Mouse (Mus musculus): ENCODE measurements around the gene Zfand3. TPM values are rescaled to one million over a fixed set of nuclear protein-coding genes. Genes with fewer than 3 reads are reported as not detected.
A peak's percentile ranks its signal among the peaks of the same experiment; 100 is the strongest.

Gene Zfand3
- total and polyA plus RNA-seq, 2 experiments from 2014 or later, result 48.7 to 91.5 TPM

- Histone ChIP-seq H3K27ac (ENCODE audit: low read depth, low read length) (no peak overlapping the region), H3K36me3 (ENCODE audit: insufficient read depth) (no peaks in the 10 kb centered on the region), H3K9me3 (ENCODE audit: low read length) (no peaks in the 10 kb centered on the region), H3K4me2 (ENCODE audit: low read depth) (no peak overlapping the region), H3K9ac (no peak overlapping the region), H3K4me3 (ENCODE audit: low read depth, low read length) (no peak overlapping the region), H3K4me1 (ENCODE audit: insufficient read depth) (peaks cover 5% of the 10 kb centered on the region; the same call in 1 of the 2 replicates), H3K27me3 (ENCODE audit: insufficient read depth, low read length) (no peaks in the 10 kb centered on the region)
- TF ChIP-seq CTCF (IDR thresholded peaks at IDR 0.05; ENCODE audit: low read depth), result no peak
- 76% methylated on average over 4 of the region's 4 CpGs for WGBS
- no peak for ATAC-seq
- no peak for DNase-seq
Measured at GRCm38 (mm10) chr17:29994459-29994858, 10.1 kb upstream of the Zfand3 start.

- Histone ChIP-seq H3K36me3 (ENCODE audit: insufficient read depth) (no peaks in the 10 kb centered on the region), H3K4me2 (ENCODE audit: low read depth) (no peak overlapping the region), H3K9ac (no peak overlapping the region), H3K4me1 (ENCODE audit: insufficient read depth) (peaks cover 5% of the 10 kb centered on the region; the same call in 1 of the 2 replicates), H3K27ac (ENCODE audit: low read depth, low read length) (no peak overlapping the region), H3K27me3 (ENCODE audit: insufficient read depth, low read length) (no peaks in the 10 kb centered on the region), H3K4me3 (ENCODE audit: low read depth, low read length) (no peak overlapping the region), H3K9me3 (ENCODE audit: low read length) (no peaks in the 10 kb centered on the region)
- 91% methylated on average over 5 of the region's 5 CpGs for WGBS
- no peak for DNase-seq
- TF ChIP-seq CTCF (IDR thresholded peaks at IDR 0.05; ENCODE audit: low read depth), result no peak
- ATAC-seq, result no peak
Measured at GRCm38 (mm10) chr17:29995986-29996385, 8.5 kb upstream of the Zfand3 start.

DNA sequence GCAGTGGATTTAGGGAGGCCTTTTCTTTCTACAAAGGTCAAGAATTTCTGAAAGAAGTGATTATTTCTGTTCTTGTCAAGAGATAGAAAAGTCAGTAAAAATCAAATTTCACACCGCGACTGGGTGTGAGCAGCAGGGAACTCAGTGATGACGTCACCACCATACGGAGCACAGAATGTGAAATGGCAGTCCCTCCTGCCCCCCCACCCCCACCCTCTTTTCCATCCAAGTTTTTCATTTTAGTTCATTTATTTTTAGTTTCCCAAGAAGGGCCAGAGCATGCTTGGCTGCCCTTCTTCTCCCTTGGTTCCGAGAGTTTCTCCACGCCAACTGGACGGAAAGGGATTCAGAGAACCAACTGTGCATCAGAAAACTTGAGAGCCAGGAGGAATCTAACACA, 6.8 kb upstream of the Zfand3 start:
- 63% methylated on average over 7 of the region's 7 CpGs for WGBS

DNA sequence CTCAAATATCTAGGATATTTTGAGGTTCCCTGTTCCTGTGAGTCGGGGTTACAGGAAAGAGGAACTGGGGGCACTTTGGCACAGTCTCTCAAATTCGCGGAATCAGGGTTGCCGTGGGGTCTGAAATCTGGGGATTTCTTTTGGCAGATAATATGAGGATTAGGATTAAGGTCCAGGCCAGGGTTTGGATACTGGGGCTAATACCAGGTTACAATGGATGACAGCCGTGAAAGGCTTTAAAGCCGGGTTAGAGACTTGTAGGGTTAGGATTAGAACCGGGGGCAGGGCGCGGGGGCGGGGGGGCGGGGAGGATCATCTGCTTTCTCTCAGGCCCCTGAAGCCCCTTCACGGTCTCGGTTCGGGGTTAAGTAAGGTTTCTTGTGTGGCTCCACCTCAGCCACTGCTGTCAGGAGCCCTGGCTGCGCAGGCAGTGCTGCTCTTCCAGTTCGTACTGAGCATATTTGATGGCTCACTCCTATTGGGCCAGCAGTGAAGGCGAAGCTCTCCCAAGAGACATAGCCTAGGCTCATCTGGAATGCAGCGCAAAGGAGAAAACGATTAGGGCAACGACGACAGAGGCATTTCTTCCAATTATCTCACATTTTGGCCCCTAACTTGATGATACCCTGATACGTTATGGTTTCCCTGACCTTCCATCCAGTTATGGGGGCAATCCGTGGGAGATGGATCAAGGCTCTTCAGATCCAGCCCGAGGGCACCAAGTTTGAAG, 5.8 kb upstream of the Zfand3 start:
- Histone ChIP-seq H3K27ac (ENCODE audit: low read depth, low read length) (no peak overlapping the region), H3K4me1 (ENCODE audit: insufficient read depth) (peaks cover 5% of the 10 kb centered on the region), H3K9me3 (ENCODE audit: low read length) (no peaks in the 10 kb centered on the region), H3K9ac (no peak overlapping the region), H3K4me3 (ENCODE audit: low read depth, low read length) (no peak overlapping the region), H3K4me2 (ENCODE audit: low read depth) (no peak overlapping the region), H3K36me3 (ENCODE audit: insufficient read depth) (no peaks in the 10 kb centered on the region), H3K27me3 (ENCODE audit: insufficient read depth, low read length) (no peaks in the 10 kb centered on the region)
- ATAC-seq, result no peak
- TF ChIP-seq CTCF (IDR thresholded peaks at IDR 0.05; ENCODE audit: low read depth), result no peak
- WGBS, result 63% methylated on average over 24 of the region's 24 CpGs
- no peak for DNase-seq

More for the DNA sequence above, 6.8 kb upstream of the Zfand3 start:
- TF ChIP-seq CTCF (IDR thresholded peaks at IDR 0.05; ENCODE audit: low read depth), result no peak
- no peaks in the 10 kb centered on the region for H3K27me3 ChIP-seq (ENCODE audit: insufficient read depth, low read length)
- no peaks in the 10 kb centered on the region for H3K36me3 ChIP-seq (ENCODE audit: insufficient read depth)
- H3K9me3 ChIP-seq (ENCODE audit: low read length), result no peaks in the 10 kb centered on the region
- ATAC-seq (peak; percentile 45; the same call in 1 of the 2 replicates), DNase-seq (peak; percentile 54)
- H3K27ac ChIP-seq (ENCODE audit: low read depth, low read length), result no peak overlapping the region
- peaks cover 5% of the 10 kb centered on the region; the same call in 1 of the 2 replicates for H3K4me1 ChIP-seq (ENCODE audit: insufficient read depth)
- H3K4me2 ChIP-seq (ENCODE audit: low read depth), result no peak overlapping the region; the same call in 1 of the 2 replicates
- H3K4me3 ChIP-seq (ENCODE audit: low read depth, low read length), result no peak overlapping the region
- no peak overlapping the region for H3K9ac ChIP-seq

- Histone ChIP-seq H3K9ac (peak overlapping the region; percentile 93), H3K27me3 (ENCODE audit: insufficient read depth, low read length) (no peaks in the 10 kb centered on the region), H3K4me1 (ENCODE audit: insufficient read depth) (peaks cover 19% of the 10 kb centered on the region), H3K27ac (ENCODE audit: low read depth, low read length) (peak overlapping the region; percentile 96), H3K4me2 (ENCODE audit: low read depth) (peak overlapping the region; percentile 77), H3K4me3 (ENCODE audit: low read depth, low read length) (peak overlapping the region; percentile 99), H3K36me3 (ENCODE audit: insufficient read depth) (no peaks in the 10 kb centered on the region), H3K9me3 (ENCODE audit: low read length) (no peaks in the 10 kb centered on the region)
- WGBS, result 1% methylated on average over 12 of the region's 47 CpGs
- no peak for DNase-seq
- no peak for TF ChIP-seq CTCF (IDR thresholded peaks at IDR 0.05; ENCODE audit: low read depth)
- ATAC-seq, result no peak
Measured at GRCm38 (mm10) chr17:30005103-30005443, 540 bp downstream of the Zfand3 start.

- under 1% methylated on average over 13 of the region's 19 CpGs for WGBS
- H3K4me3 ChIP-seq (ENCODE audit: low read depth, low read length), result peak overlapping the region; percentile 99
- H3K4me2 ChIP-seq (ENCODE audit: low read depth), result peak overlapping the region; percentile 77
- H3K4me1 ChIP-seq (ENCODE audit: insufficient read depth), result peaks cover 19% of the 10 kb centered on the region
- H3K9me3 ChIP-seq (ENCODE audit: low read length), result no peaks in the 10 kb centered on the region
- peak overlapping the region; percentile 93 for H3K9ac ChIP-seq
- H3K36me3 ChIP-seq (ENCODE audit: insufficient read depth), result no peaks in the 10 kb centered on the region
- H3K27ac ChIP-seq (ENCODE audit: low read depth, low read length), result peak overlapping the region; percentile 96
- no peaks in the 10 kb centered on the region for H3K27me3 ChIP-seq (ENCODE audit: insufficient read depth, low read length)
- ATAC-seq (no peak; the same call in 1 of the 2 replicates), DNase-seq (no peak)
- TF ChIP-seq CTCF (IDR thresholded peaks at IDR 0.05; ENCODE audit: low read depth), result no peak
Measured at GRCm38 (mm10) chr17:30005451-30005941, 963 bp downstream of the Zfand3 start.

- no peaks in the 10 kb centered on the region for H3K9me3 ChIP-seq (ENCODE audit: low read length)
- WGBS, result 83% methylated on average over 2 of the region's 2 CpGs
- no peak for ATAC-seq
- no peak overlapping the region for H3K9ac ChIP-seq
- TF ChIP-seq CTCF (IDR thresholded peaks at IDR 0.05; ENCODE audit: low read depth), result no peak
- no peaks in the 10 kb centered on the region for H3K27me3 ChIP-seq (ENCODE audit: insufficient read depth, low read length)
- DNase-seq, result no peak
- no peaks in the 10 kb centered on the region for H3K36me3 ChIP-seq (ENCODE audit: insufficient read depth)
- H3K4me3 ChIP-seq (ENCODE audit: low read depth, low read length), result no peak overlapping the region
- no peak overlapping the region for H3K27ac ChIP-seq (ENCODE audit: low read depth, low read length)
- H3K4me2 ChIP-seq (ENCODE audit: low read depth), result peak overlapping the region; percentile 77
- H3K4me1 ChIP-seq (ENCODE audit: insufficient read depth), result peaks cover 19% of the 10 kb centered on the region
Measured at GRCm38 (mm10) chr17:30006877-30007276, 2.3 kb downstream of the Zfand3 start.
